Mouse (Mus musculus) frontal cortex, postnatal 10 days (tissue): ENCODE data around the gene Cmip.

Experiments
- DNase-seq, 2 experiments: peaks; one replicate each; pipeline ENCODE4 v3.0.0; 2022; ENCODE audit warnings: low spot score in 2 of 2, mixed read lengths in 1 of 2

Gene Cmip

GRCm38 (mm10) chr8:117322715-117323310 lies 65.9 kb downstream of the Cmip start:
- DNase-seq, result no peak

GRCm38 (mm10) chr8:117324821-117325220 lies 68.0 kb downstream of the Cmip start:
- DNase-seq, result no peak

GRCm38 (mm10) chr8:117326735-117327134 lies 69.9 kb downstream of the Cmip start:
- no peak for DNase-seq

- no peak for DNase-seq
Measured at GRCm38 (mm10) chr8:117327385-117327837, 70.5 kb downstream of the Cmip start.

GRCm38 (mm10) chr8:117328758-117329157 lies 71.9 kb downstream of the Cmip start:
- DNase-seq, result no peak

- no peak for DNase-seq
Measured at GRCm38 (mm10) chr8:117329167-117329566, 72.3 kb downstream of the Cmip start.

- no peak for DNase-seq
Measured at GRCm38 (mm10) chr8:117329903-117330302, 73.0 kb downstream of the Cmip start.

- DNase-seq, result peak in 1 of 2 experiments; percentile 49
Measured at GRCm38 (mm10) chr8:117332229-117333010, 75.6 kb downstream of the Cmip start.

GRCm38 (mm10) chr8:117333619-117334018 lies 76.8 kb downstream of the Cmip start:
- DNase-seq, result no peak

GRCm38 (mm10) chr8:117334058-117334747 lies 77.3 kb downstream of the Cmip start:
- no peak for DNase-seq

GRCm38 (mm10) chr8:117334748-117335393 lies 78.0 kb downstream of the Cmip start:
- DNase-seq, result no peak

GRCm38 (mm10) chr8:117335423-117335822 lies 78.6 kb downstream of the Cmip start:
- no peak for DNase-seq

- no peak for DNase-seq
Measured at GRCm38 (mm10) chr8:117337188-117337587, 80.3 kb downstream of the Cmip start.

GRCm38 (mm10) chr8:117338678-117339077 lies 81.8 kb downstream of the Cmip start:
- DNase-seq, result no peak

- no peak for DNase-seq
Measured at GRCm38 (mm10) chr8:117339296-117339957, 82.6 kb downstream of the Cmip start.

GRCm38 (mm10) chr8:117339958-117340651 lies 83.2 kb downstream of the Cmip start:
- DNase-seq, result no peak

- no peak for DNase-seq
Measured at GRCm38 (mm10) chr8:117340800-117341199, 83.9 kb downstream of the Cmip start.

- DNase-seq, result no peak
Measured at GRCm38 (mm10) chr8:117342735-117343385, 86.0 kb downstream of the Cmip start.

GRCm38 (mm10) chr8:117343484-117343883 lies 86.6 kb downstream of the Cmip start:
- DNase-seq, result no peak

- no peak for DNase-seq
Measured at GRCm38 (mm10) chr8:117344899-117345298, 88.0 kb downstream of the Cmip start.
